Mouse (Mus musculus) thymus, postnatal 0 days (tissue): ENCODE data around the gene Zyg11a. TPM values are rescaled to one million over a fixed set of nuclear protein-coding genes. Genes with fewer than 3 reads are reported as not detected.
A peak's percentile ranks its signal among the peaks of the same experiment; 100 is the strongest.
"Not testable (repeated sequence)": the region's sequence is repeated elsewhere in the genome, so short reads cannot be mapped to it uniquely, and the experiment has no call there.

Source experiments
- DNase-seq: peaks from one replicate; pipeline ENCODE4 v3.0.0-alpha.2; 2015; ENCODE audit warnings: low spot score
- polyA plus RNA-seq: library from polyadenylated mRNA; unstranded; fragments of >200 nt; fragmentation: Nextera tagmentation; extraction: Ambion mirVana; gene quantifications from 2 replicates; pipeline ENCODE4 v1.2.1, GENCODE M21; 2015

Gene Zyg11a
- polyA plus RNA-seq, result 0.06 and 0.08 TPM in 2 replicates

GRCm38 (mm10) chr4:108217332-108218179, at the start of gene Zyg11a:
Gene Zyg11a, minus strand, starts transcription at chr4:108218048.
- no peak for DNase-seq

GRCm38 (mm10) chr4:108265774-108266173, 47.9 kb upstream of the Zyg11a start:
- DNase-seq, result no peak

GRCm38 (mm10) chr4:108253317-108253716, 35.5 kb upstream of the Zyg11a start:
- peak; percentile 11 for DNase-seq

GRCm38 (mm10) chr4:108250501-108250900, 32.7 kb upstream of the Zyg11a start:
- no peak for DNase-seq

GRCm38 (mm10) chr4:108249314-108249713, 31.5 kb upstream of the Zyg11a start:
- no peak for DNase-seq

GRCm38 (mm10) chr4:108233654-108234053, 15.8 kb upstream of the Zyg11a start:
- no peak for DNase-seq

- no peak for DNase-seq
Observed at GRCm38 (mm10) chr4:108225341-108225872, 7.6 kb upstream of the Zyg11a start.

- no peak for DNase-seq
Observed at GRCm38 (mm10) chr4:108222507-108222906, 4.7 kb upstream of the Zyg11a start.

- no peak for DNase-seq
Observed at GRCm38 (mm10) chr4:108219019-108219418, 1.2 kb upstream of the Zyg11a start.

- DNase-seq, result no peak
Observed at GRCm38 (mm10) chr4:108213023-108213422, 4.8 kb downstream of the Zyg11a start.

- DNase-seq, result no peak
Observed at GRCm38 (mm10) chr4:108204629-108205028, 13.2 kb downstream of the Zyg11a start.

GRCm38 (mm10) chr4:108199236-108199635, 18.6 kb downstream of the Zyg11a start:
- DNase-seq, result no peak

- no peak for DNase-seq
Observed at GRCm38 (mm10) chr4:108196277-108196855, 21.5 kb downstream of the Zyg11a start.

- DNase-seq, result no peak
Observed at GRCm38 (mm10) chr4:108192821-108193323, 25.0 kb downstream of the Zyg11a start.

GRCm38 (mm10) chr4:108182278-108182677, 35.6 kb downstream of the Zyg11a start:
- DNase-seq, result no peak

- no peak for DNase-seq
Observed at GRCm38 (mm10) chr4:108168056-108168455, 49.8 kb downstream of the Zyg11a start.

- DNase-seq, result no peak
Observed at GRCm38 (mm10) chr4:108166874-108167273, 51.0 kb downstream of the Zyg11a start.

- peak; percentile 57 for DNase-seq
Observed at GRCm38 (mm10) chr4:108165152-108165895, 52.5 kb downstream of the Zyg11a start, which contains the start of gene Echdc2. Gene Echdc2, plus strand, starts transcription at chr4:108165437.

- DNase-seq, result no peak
Observed at GRCm38 (mm10) chr4:108163291-108163690, 54.6 kb downstream of the Zyg11a start.

- DNase-seq, result no peak
Observed at GRCm38 (mm10) chr4:108161936-108162335, 55.9 kb downstream of the Zyg11a start.

GRCm38 (mm10) chr4:108155141-108155540, 62.7 kb downstream of the Zyg11a start:
- not testable (repeated sequence) for DNase-seq
